Mouse (Mus musculus) stomach, postnatal 0 days (tissue): ENCODE measurements around the gene Med4.

ENCODE experiments used
- CTCF ChIP-seq: IDR thresholded peaks from 2 replicates; pipeline ENCODE4 v1.5.1; 2016; ENCODE audit warnings: antibody characterized with exemption, low read depth, mild to moderate bottlenecking, moderate library complexity
- EP300 ChIP-seq: optimal IDR thresholded peaks from 2 replicates; pipeline ENCODE3; 2016; ENCODE audit warnings: antibody characterized with exemption

- TF ChIP-seq CTCF (0 out of 2 replicates have a peak, but pooled peaks have one; percentile 14), EP300 (no peak)
These were observed 25.3 kb upstream of the Med4 start for GRCm38 (mm10) chr14:73484366-73485110.
